Mouse (Mus musculus) forebrain, embryonic 10.5 days (tissue): ENCODE results near the gene Cbln3. TPM values are rescaled to one million over a fixed set of nuclear protein-coding genes. Genes with fewer than 3 reads are reported as not detected.
A peak's percentile ranks its signal among the peaks of the same experiment; 100 is the strongest.

Experiments used
- DNase-seq: peaks from one replicate; pipeline ENCODE4 v3.0.0-alpha.2; 2017; ENCODE audit warnings: low spot score; ENCODE audit errors: extremely low spot score
- H3K27ac ChIP-seq: fragments of 300-500 bp; sonication (generic); 2 replicates; pipeline ENCODE4 v1.5.1; 2016; ENCODE audit warnings: mild to moderate bottlenecking
- H3K27me3 ChIP-seq: fragments of 300-500 bp; sonication (generic); 2 replicates; pipeline ENCODE4 v1.6.1; 2016; ENCODE audit warnings: mild to moderate bottlenecking; ENCODE audit not compliant: poor library complexity, severe bottlenecking
- H3K36me3 ChIP-seq: fragments of 300-500 bp; sonication (generic); replicated peaks from 2 replicates; pipeline ENCODE4 v1.6.1; 2016; ENCODE audit warnings: mild to moderate bottlenecking, moderate library complexity
- H3K4me1 ChIP-seq: fragments of 300-500 bp; sonication (generic); 2 replicates; pipeline ENCODE4 v1.6.1; 2016
- H3K4me3 ChIP-seq: fragments of 300-500 bp; sonication (generic); 2 replicates; pipeline ENCODE4 v1.5.1; 2016; ENCODE audit warnings: mild to moderate bottlenecking, moderate library complexity
- H3K9me3 ChIP-seq: fragments of 300-500 bp; sonication (generic); 2 replicates; pipeline ENCODE4 v1.6.1; 2016; ENCODE audit warnings: mild to moderate bottlenecking, moderate library complexity
- WGBS: fragments of 180-500 bp; shearing (Covaris S2); methylation state at CpG from one replicate; pipeline ENCODE4 v1.1.7; 2016; 5-methylcytosine and 5-hydroxymethylcytosine counted together
- polyA plus RNA-seq: library from polyadenylated mRNA; unstranded; fragments of >200 nt; fragmentation: Nextera tagmentation; extraction: Ambion mirVana; gene quantifications from 2 replicates; pipeline ENCODE4 v1.2.1, GENCODE M21; 2016

Gene Cbln3
- 0.10 and 0.12 TPM in 2 replicates for polyA plus RNA-seq

DNA sequence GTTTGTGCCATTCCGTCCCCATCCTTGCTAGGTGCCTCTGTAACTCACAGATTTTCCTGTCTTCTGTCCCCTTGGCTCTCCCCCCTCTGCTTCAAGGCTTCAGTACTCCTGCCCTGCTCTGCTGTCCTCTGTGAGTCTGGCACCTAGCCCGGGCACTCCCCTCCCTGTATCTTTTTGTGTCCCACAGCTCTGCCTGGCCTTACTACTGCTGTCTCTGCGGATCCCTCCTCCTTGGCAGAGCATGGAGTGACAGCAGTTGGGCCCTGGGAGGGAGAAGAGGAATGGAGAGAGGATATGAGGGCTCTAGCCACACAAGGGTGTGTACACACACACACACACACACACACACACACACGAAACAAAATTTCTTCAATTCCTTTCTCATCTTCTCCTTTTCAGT is at the start of gene Cbln3:
Cbln3 (minus strand) TSS at position 227 of the 400 bp plus-strand sequence.
- peak within 1 kb of the TSS; percentile 94 for H3K27ac ChIP-seq
- DNase-seq, result no peak
- H3K36me3 ChIP-seq, result peaks cover 32% of the 10 kb centered on the region
- peaks cover 44% of the 10 kb centered on the region for H3K4me1 ChIP-seq
- peak within 1 kb of the TSS; percentile 80 for H3K4me3 ChIP-seq
- H3K27me3 ChIP-seq, result 0 out of 2 replicates have a peak, but pooled peaks cover 8% of the 10 kb centered on the region
- H3K9me3 ChIP-seq, result no peaks in the 10 kb centered on the region
- 34% methylated on average over 4 of the region's 4 CpGs for WGBS

DNA sequence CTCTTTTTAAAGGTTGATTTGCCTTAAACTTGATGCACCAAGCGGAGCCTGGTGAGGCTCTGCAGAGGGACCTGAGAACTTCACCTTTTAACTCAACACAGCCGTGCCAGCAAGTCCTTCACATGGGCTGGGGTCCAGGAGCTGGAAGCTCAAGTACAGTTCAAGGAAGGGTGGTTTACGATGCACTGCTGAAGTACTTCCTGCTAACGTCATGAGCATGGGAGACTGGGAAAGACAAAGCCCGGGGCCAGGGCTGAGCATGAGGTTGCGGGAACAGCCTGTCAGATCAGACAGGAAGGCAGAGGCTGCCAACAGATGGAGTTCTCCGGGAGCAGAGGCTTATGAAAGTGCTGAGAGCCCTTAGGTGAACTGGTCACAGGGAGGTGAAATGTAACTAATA is 49.4 kb upstream of the Cbln3 start:
- Histone ChIP-seq H3K27me3 (no peaks in the 10 kb centered on the region), H3K4me1 (0 out of 2 replicates have a peak, but pooled peaks cover 3% of the 10 kb centered on the region), H3K36me3 (no peaks in the 10 kb centered on the region), H3K9me3 (no peaks in the 10 kb centered on the region), H3K4me3 (no peak overlapping the region), H3K27ac (no peak overlapping the region)
- 68% methylated on average over 7 of the region's 7 CpGs for WGBS
- DNase-seq, result no peak

DNA sequence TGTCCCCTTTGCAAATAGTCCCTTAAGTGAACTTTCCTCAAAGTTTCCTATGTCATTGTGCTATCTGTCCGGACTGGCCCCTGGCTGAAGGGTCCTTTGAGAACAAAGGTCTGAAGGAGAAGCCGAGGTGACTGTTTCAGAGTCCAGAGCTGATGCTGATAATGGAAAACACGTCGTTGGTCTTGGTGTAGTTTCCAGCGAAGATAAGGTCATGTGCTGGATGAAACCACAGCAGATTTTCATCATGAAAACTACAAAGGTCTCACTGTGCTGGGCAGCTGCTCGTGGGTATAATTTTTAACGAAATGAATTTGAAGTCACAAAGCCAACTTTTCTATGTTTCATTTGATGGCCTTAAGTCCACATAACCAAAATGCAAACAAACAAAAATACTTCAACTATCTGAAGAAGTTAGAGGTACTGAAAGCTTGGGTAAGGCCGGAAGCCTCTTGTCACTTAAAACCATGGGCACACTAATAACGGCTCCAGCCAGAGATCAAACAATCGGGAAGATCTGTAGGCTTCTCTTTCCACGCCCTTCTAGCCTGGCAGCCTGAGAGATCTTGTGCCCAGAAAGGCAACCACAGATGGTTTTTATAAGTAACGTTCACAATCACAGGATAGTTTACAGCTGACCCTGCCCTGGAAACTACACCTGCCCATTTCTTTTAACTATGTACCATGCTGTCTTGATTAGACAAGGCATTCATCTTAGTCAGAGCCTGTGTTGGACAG is 45.2 kb upstream of the Cbln3 start:
- 74% methylated on average over 12 of the region's 12 CpGs for WGBS
- no peaks in the 10 kb centered on the region for H3K9me3 ChIP-seq
- no peak overlapping the region for H3K4me3 ChIP-seq
- no peaks in the 10 kb centered on the region for H3K36me3 ChIP-seq
- no peak for DNase-seq
- no peaks in the 10 kb centered on the region for H3K27me3 ChIP-seq
- 0 out of 2 replicates have a peak, but pooled peaks cover 3% of the 10 kb centered on the region for H3K4me1 ChIP-seq
- no peak overlapping the region for H3K27ac ChIP-seq

DNA sequence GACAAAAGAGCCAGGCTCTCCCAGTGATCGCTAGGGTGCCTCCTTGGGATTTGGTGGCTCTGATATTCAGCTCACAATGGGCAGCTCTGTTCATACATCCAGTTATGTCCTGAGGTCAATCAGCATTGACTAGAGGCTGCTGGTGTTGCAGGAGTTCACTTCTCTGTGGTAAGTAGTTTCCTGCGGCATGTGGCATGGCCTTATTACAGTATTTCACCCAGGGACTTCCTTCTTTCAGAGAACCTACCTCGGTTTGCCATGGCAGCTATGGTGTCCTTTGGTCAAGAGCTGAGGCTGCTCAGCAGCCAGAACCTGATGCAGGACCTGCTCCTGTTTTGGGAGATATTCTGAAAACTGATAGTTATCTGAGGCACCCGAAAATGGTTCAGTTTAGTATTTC is 42.7 kb upstream of the Cbln3 start:
- H3K9me3 ChIP-seq, result no peaks in the 10 kb centered on the region
- no peaks in the 10 kb centered on the region for H3K27me3 ChIP-seq
- 82% methylated on average over 4 of the region's 4 CpGs for WGBS
- H3K4me3 ChIP-seq, result no peak overlapping the region
- no peak for DNase-seq
- no peaks in the 10 kb centered on the region for H3K4me1 ChIP-seq
- H3K27ac ChIP-seq, result no peak overlapping the region
- no peaks in the 10 kb centered on the region for H3K36me3 ChIP-seq

DNA sequence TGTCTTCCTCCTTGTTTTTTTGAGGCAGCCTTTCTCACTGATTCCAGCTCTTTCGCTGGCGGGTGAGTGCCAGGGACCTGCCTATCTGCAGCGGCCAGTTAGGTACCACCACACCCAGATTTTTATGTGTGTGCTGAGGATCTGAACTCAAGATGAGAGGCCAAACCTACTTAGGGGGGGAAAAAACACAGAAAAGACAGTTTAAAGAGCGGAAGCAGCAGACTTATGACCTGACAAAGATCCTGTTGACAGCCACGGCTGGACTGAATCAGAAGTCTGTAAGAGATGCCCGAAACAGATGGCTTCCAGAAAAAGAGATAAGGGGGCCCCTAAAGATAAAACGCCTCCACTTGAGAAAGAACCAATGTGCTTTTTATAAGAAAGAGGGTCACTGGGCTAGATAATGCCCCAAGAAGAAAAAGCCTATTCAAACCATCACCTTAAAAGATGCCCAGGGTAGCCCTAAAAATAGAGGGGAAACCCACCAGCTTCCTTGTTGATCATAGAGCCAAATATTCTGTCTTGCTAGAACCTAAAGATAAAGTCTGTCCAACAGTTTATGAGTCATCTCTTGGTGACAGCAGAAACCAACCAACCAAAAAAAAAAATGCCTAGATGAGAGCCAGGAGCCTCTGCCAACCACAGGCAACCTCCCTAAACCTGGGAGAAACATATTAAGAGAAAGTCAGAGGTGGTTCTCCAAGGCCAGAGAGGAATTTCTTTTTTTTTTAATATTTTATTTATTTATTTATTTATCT is 38.5 kb upstream of the Cbln3 start:
- Histone ChIP-seq H3K27ac (no peak overlapping the region), H3K27me3 (no peaks in the 10 kb centered on the region), H3K9me3 (no peaks in the 10 kb centered on the region), H3K4me1 (peaks cover 14% of the 10 kb centered on the region), H3K4me3 (no peak overlapping the region), H3K36me3 (no peaks in the 10 kb centered on the region)
- DNase-seq, result no peak
- 85% methylated on average over 7 of the region's 7 CpGs for WGBS

DNA sequence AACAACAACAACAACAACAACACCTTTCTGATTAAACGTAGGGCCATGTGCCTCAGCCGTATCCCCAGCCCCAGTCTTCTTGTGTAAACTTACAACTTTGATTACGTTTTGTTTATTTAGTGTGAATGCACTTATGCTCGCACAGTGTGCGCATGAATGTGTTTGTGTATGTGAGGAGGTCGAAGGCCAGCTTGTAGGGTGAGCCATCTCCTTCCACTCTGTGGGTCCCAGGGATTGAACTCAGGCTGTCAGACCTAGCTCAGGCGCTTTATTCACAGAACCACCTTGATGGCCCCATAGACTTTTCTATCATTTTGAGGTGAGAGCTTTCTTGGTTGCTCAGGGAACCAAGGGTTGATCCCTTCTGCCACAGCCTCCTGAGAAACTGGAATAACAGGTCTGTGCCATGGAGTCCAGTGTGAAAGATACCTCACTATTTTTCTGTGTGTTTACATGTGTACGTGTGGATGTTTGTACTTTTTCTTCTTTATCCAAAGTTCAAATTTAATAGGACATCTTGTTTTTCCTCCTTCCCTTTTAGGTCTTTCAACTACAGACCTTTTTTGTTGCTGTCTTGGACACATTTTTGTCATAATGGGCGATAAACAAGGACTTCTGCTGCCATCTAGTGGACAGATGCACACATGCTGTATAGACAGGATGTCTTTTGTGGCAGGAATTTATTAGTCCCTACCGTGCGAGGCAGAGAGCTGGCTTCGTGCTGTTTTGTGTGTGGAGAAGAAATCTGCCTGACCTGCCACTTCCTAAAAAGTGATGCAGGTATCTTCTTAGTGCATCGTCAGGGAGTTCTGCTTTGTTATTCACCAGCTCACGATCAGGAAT is 34.3 kb upstream of the Cbln3 start:
- WGBS, result 40% methylated on average over 14 of the region's 14 CpGs
- H3K4me3 ChIP-seq, result no peak overlapping the region
- H3K4me1 ChIP-seq, result peaks cover 17% of the 10 kb centered on the region
- no peaks in the 10 kb centered on the region for H3K27me3 ChIP-seq
- H3K9me3 ChIP-seq, result no peaks in the 10 kb centered on the region; the same call in 1 of the 2 replicates
- peak; percentile 77 for DNase-seq
- H3K27ac ChIP-seq, result peak overlapping the region; percentile 45; the same call in 1 of the 2 replicates
- H3K36me3 ChIP-seq, result no peaks in the 10 kb centered on the region

DNA sequence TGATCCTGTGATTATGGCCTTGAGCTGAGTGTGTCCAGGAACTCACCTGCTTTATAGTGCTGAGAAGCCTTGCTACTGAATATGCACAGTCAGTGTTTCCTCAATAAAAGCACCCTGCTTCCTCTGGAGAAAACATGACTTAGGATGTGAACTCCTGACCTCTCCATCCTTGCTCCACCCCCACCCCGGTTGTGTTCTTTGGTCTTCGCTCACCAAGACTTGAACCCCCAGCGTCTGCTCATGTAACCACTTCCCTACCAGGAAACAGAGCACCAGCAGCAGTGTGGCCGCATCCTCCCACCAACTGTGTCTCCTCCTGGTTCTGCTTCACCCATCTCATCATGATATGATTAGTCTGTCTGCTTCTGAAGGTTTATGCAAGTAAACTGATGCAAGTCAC is 29.2 kb upstream of the Cbln3 start:
- WGBS, result 67% methylated on average over 4 of the region's 4 CpGs

DNA sequence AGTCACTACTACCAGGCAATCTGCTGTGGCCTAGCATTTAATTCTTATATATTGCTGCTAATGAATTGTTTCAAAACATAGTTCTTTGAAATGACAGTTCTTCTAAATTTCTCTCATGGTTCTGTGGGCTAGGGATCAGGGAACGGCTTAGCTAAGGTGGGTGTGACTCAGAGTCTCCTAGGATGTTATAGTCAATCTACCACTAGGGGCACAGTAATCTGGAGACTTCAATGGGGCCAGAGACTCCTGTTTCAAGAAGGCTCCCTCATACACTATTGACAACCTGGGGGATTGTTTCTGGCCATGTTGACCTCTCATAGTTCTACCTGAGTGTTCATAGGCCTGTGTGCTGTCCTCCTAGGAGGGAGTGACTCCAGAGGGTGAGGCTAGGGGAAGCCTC is 21.3 kb upstream of the Cbln3 start:
- Histone ChIP-seq H3K27me3 (no peaks in the 10 kb centered on the region), H3K4me1 (peaks cover 8% of the 10 kb centered on the region), H3K9me3 (no peaks in the 10 kb centered on the region), H3K4me3 (no peak overlapping the region), H3K36me3 (no peaks in the 10 kb centered on the region), H3K27ac (no peak overlapping the region)
- DNase-seq, result no peak
- 44% methylated on average over 1 of the region's 1 CpGs for WGBS

More for the DNA sequence above, 29.2 kb upstream of the Cbln3 start:
- Histone ChIP-seq H3K9me3 (no peaks in the 10 kb centered on the region; the same call in 1 of the 2 replicates), H3K27ac (no peak overlapping the region), H3K4me1 (0 out of 2 replicates have a peak, but pooled peaks cover 5% of the 10 kb centered on the region), H3K36me3 (no peaks in the 10 kb centered on the region), H3K4me3 (no peak overlapping the region), H3K27me3 (no peaks in the 10 kb centered on the region)
- DNase-seq, result no peak

DNA sequence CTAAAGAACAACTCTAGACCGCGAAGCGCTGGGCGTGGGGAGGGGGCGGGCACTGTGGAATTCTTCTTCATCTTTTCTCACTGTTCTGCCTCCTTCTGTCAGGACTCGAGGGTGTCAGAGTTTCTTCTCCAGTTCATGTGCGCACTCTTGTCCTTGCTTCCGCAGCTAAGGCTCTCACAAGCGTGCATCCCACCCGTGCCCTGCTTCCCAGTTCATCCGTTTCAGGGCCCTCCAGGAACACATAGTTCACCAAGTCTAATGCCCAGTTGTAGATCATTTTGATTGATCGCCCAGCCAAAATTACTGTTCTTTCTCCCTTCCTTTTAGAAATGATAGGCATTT is 16.2 kb upstream of the Cbln3 start:
- peaks cover 29% of the 10 kb centered on the region for H3K36me3 ChIP-seq
- H3K4me1 ChIP-seq, result peaks cover 26% of the 10 kb centered on the region
- peak overlapping the region; percentile 62 for H3K4me3 ChIP-seq
- WGBS, result 9% methylated on average over 12 of the region's 12 CpGs
- H3K27ac ChIP-seq, result peak overlapping the region; percentile 86
- H3K9me3 ChIP-seq, result no peaks in the 10 kb centered on the region
- no peak for DNase-seq
- H3K27me3 ChIP-seq, result no peaks in the 10 kb centered on the region

DNA sequence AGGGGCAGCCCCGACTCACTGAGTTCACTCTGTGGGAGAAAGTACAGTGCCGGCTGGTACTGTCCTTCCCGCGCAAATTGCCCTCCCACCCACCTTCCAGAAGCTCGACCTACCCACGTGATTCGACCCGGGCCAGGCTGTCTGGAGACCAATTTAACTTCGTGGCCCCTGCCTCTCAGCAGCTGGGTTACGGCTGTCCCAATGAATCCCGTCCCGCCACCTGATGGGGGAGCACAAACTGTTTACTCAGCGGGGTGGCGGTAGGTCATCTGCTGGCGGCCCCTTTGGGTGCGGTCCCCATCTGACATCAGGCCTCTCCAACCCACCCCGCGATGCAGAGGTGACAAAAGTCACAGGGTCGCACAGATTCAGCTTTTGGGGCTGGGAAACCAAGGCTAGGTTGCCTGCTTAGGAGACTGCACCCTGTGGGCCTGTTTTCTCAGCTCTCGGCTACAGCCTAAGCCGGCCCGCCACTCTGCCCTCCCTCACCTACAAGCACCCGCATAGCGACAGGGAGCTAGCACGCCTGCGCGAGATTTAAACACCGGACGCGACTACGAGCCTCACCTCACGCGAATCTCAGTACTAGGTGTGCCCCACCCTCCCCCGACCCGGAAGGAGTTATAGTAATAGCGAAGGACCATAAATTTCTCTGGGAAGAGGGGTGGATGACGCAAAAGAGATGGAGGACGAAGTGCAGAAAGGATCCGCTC is 15.7 kb upstream of the Cbln3 start, which contains the start of gene Sdr39u1:
Sdr39u1 (minus strand) TSS at position 593 of the 713 bp plus-strand sequence.
- Histone ChIP-seq H3K27ac (peak within 1 kb of the TSS; percentile 86), H3K36me3 (peaks cover 35% of the 10 kb centered on the region), H3K4me3 (peak within 1 kb of the TSS; percentile 62), H3K27me3 (no peaks in the 10 kb centered on the region), H3K9me3 (no peaks in the 10 kb centered on the region), H3K4me1 (peaks cover 26% of the 10 kb centered on the region)
- 3% methylated on average over 39 of the region's 39 CpGs for WGBS
- DNase-seq, result peak; percentile 83

DNA sequence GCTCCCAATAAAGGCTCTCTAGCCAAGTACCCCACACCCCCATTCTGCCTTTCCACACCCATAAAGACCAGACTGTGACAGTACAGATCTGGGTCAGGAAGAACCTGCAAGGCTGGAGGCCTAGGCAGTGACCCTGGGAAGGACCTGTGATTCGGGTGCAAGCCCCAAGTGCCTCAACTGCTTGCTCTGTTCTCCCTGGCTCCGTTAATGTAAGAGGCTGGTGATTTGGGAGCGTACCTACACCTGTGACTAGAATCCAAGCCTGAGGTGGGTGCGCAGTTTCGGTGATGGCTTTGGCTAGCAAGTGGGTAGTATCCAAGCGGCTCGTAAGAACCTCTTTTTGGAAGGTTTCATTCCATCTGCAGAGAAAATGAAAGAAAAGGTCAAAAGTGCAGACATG is 14.8 kb upstream of the Cbln3 start:
- H3K36me3 ChIP-seq, result peaks cover 44% of the 10 kb centered on the region
- no peak overlapping the region for H3K27ac ChIP-seq
- no peaks in the 10 kb centered on the region for H3K27me3 ChIP-seq
- H3K4me3 ChIP-seq, result peak overlapping the region; percentile 62; the same call in 1 of the 2 replicates
- peaks cover 26% of the 10 kb centered on the region for H3K4me1 ChIP-seq
- no peak for DNase-seq
- H3K9me3 ChIP-seq, result no peaks in the 10 kb centered on the region
- WGBS, result 89% methylated on average over 7 of the region's 7 CpGs

DNA sequence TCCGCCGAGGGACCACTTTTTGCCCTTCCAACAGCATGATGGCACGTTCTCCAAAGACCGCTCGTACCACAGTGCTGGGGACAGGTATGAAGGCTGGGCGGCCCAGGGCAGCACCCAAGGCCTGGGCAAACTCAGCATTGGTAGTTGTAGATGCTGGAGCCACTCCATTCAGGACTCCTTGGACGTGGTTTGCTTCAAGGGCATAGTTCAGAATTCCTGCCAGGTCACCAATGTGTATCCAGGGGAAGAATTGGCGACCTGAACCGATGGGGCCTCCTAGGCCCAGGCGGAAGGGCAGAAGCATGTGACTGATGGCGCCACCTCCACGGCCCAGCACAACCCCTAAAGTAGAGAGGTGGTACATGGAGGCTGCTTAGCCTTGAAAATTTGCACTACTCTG is 13.5 kb upstream of the Cbln3 start:
- Histone ChIP-seq H3K36me3 (peaks cover 56% of the 10 kb centered on the region), H3K27me3 (no peaks in the 10 kb centered on the region), H3K27ac (no peak overlapping the region), H3K9me3 (no peaks in the 10 kb centered on the region), H3K4me1 (peaks cover 26% of the 10 kb centered on the region), H3K4me3 (no peak overlapping the region)
- no peak for DNase-seq
- WGBS, result 94% methylated on average over 12 of the region's 12 CpGs
